Mouse (Mus musculus): ENCODE measurements at regions not wholly inside any gene's neighbourhood (a gene's known extent, or its start where the extent isn't known, plus 50 kb on each side); places are given as distances from the start of the nearest gene placed in this dataset.

DNA sequence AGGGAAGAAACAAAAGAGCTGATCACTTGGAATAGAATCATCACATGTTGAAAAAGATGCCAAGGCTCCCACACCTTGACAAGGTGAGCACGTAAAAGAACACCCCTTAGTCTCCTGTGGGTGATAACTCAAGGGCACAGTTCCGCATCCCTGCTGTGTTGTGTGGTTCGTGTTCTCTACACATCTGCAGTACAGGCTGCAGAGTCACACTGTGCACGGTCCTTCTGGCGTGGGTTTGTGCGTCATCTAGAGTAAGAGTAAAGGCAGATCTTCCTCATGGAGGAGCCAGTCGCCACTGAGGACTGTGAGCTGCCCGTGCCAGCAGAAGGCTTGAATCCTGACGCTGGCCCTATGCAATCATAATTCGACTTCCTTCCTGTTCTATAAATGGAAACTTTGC is 229.7 kb upstream of the Zfp637 start:
- Histone ChIP-seq H3K9ac (ENCODE audit: low read depth, low read length) (no peak overlapping the region), H3K4me1 (replicated peaks; ENCODE audit: control insufficient read depth, insufficient read depth, low read length) (no peaks in the 10 kb centered on the region), H3K36me3 (ENCODE audit: control insufficient read depth, insufficient read depth) (no peaks in the 10 kb centered on the region), H3K4me3 (ENCODE audit: low read depth, low read length) (no peak overlapping the region), H3K27me3 (replicated peaks; ENCODE audit: control insufficient read depth, insufficient read depth, low read length) (no peaks in the 10 kb centered on the region), H3K9me3 (ENCODE audit: control insufficient read depth) (no peaks in the 10 kb centered on the region), H3K27ac (ENCODE audit: low read depth, low read length) (no peak overlapping the region), H3K4me2 (replicated peaks; ENCODE audit: low read depth) (no peak overlapping the region)
- no peak for TF ChIP-seq CTCF (IDR thresholded peaks at IDR 0.05; ENCODE audit: low read depth)
- 83% methylated on average over 10 of the region's 10 CpGs for whole genome bisulfite sequencing
- ATAC-seq, result no peak

DNA sequence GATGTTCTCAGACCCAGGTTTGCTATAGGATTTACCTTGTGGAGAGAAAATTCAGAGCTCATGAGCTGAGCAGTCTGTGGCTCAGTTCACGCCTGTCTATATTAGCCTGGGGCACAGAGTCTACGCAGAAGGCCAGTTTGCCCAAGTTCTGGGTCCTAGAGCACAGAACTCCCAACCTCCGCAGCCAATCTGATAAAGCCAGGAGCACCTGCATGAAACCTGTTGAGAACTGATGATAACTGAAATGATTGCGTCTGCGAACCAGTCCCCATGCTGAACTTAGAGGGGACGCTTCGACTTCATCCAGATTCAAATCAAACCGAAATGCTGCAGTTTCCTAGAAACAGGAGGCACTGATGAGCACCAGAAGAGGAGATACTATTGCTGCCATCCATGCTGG is 229.0 kb upstream of the Zfp637 start:
- Histone ChIP-seq H3K36me3 (ENCODE audit: control insufficient read depth, insufficient read depth) (no peaks in the 10 kb centered on the region), H3K27ac (ENCODE audit: low read depth, low read length) (no peak overlapping the region), H3K4me1 (replicated peaks; ENCODE audit: control insufficient read depth, insufficient read depth, low read length) (no peaks in the 10 kb centered on the region), H3K27me3 (replicated peaks; ENCODE audit: control insufficient read depth, insufficient read depth, low read length) (no peaks in the 10 kb centered on the region), H3K4me3 (ENCODE audit: low read depth, low read length) (no peak overlapping the region), H3K9me3 (ENCODE audit: control insufficient read depth) (no peaks in the 10 kb centered on the region), H3K4me2 (replicated peaks; ENCODE audit: low read depth) (peak overlapping the region; percentile 37; the same call in 1 of the 2 replicates), H3K9ac (ENCODE audit: low read depth, low read length) (no peak overlapping the region)
- WGBS, result 81% methylated on average over 8 of the region's 8 CpGs
- no peak for TF ChIP-seq CTCF (IDR thresholded peaks at IDR 0.05; ENCODE audit: low read depth)
- ATAC-seq, result no peak

DNA sequence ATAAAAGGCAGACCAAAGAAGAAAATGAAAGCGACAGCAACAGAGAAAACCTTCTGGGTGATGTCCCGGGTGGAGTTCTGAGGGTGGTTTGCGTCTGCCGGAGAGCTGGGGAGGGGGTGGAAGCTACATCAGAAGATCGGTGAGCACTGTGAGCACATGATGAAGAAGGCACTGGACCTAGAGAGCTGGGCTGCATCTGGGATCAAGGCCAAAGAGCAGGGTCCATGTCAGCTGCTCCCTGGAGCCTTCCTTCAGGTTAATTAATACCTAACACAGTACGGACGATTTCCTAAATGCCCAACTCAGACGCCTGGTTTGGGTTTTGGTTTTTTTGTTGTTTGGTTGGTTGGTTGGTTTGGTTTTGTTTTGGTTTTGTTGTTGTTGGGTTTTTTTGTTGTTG is 228.6 kb upstream of the Zfp637 start:
- no peak for TF ChIP-seq CTCF (IDR thresholded peaks at IDR 0.05; ENCODE audit: low read depth)
- 48% methylated on average over 8 of the region's 8 CpGs for WGBS
- no peaks in the 10 kb centered on the region for H3K27me3 ChIP-seq (replicated peaks; ENCODE audit: control insufficient read depth, insufficient read depth, low read length)
- ATAC-seq, result no peak
- no peaks in the 10 kb centered on the region for H3K4me1 ChIP-seq (replicated peaks; ENCODE audit: control insufficient read depth, insufficient read depth, low read length)
- H3K36me3 ChIP-seq (ENCODE audit: control insufficient read depth, insufficient read depth), result no peaks in the 10 kb centered on the region
- no peak overlapping the region for H3K4me3 ChIP-seq (ENCODE audit: low read depth, low read length)
- no peak overlapping the region for H3K27ac ChIP-seq (ENCODE audit: low read depth, low read length)
- no peaks in the 10 kb centered on the region for H3K9me3 ChIP-seq (ENCODE audit: control insufficient read depth)
- peak overlapping the region; percentile 37; the same call in 1 of the 2 replicates for H3K4me2 ChIP-seq (replicated peaks; ENCODE audit: low read depth)
- no peak overlapping the region for H3K9ac ChIP-seq (ENCODE audit: low read depth, low read length)

DNA sequence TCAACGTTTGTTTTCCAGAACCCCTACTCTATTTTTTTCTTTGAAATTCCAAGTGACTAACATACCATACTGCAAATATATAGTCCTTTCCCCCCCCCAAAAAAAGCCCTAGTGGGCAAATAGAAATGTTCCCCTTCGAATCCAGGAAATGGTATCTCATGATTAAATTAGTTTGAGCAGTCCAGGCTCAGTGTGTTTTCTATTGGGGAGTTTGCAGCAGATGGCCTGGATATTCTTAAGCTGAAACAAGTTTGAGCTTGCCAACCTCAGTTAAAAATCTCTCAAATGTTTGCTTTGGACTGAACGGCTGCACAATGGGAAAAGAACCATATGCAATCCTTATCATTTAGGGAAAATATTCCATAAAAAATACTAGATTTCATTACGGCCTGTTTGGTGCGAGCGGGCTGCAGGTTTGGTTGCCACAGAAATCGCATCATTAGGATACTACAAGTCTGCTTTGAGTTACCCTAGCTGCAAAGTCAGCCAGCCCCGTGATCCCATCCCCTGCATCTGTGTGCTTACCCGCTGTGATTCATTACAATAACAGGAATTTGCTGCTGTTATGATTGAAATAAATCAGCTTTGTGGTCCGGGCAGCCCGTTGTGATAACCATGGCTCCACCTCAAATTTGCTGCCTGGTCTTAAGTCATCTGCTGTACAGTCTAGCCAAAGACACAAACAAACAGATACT is 227.2 kb upstream of the Zfp637 start:
- Histone ChIP-seq H3K9me3 (ENCODE audit: control insufficient read depth) (no peaks in the 10 kb centered on the region), H3K4me2 (replicated peaks; ENCODE audit: low read depth) (no peak overlapping the region), H3K9ac (ENCODE audit: low read depth, low read length) (no peak overlapping the region), H3K36me3 (ENCODE audit: control insufficient read depth, insufficient read depth) (no peaks in the 10 kb centered on the region), H3K27me3 (replicated peaks; ENCODE audit: control insufficient read depth, insufficient read depth, low read length) (no peaks in the 10 kb centered on the region), H3K4me3 (ENCODE audit: low read depth, low read length) (no peak overlapping the region), H3K27ac (ENCODE audit: low read depth, low read length) (no peak overlapping the region), H3K4me1 (replicated peaks; ENCODE audit: control insufficient read depth, insufficient read depth, low read length) (no peaks in the 10 kb centered on the region)
- ATAC-seq, result no peak
- no peak for TF ChIP-seq CTCF (IDR thresholded peaks at IDR 0.05; ENCODE audit: low read depth)
- WGBS, result 58% methylated on average over 11 of the region's 11 CpGs

DNA sequence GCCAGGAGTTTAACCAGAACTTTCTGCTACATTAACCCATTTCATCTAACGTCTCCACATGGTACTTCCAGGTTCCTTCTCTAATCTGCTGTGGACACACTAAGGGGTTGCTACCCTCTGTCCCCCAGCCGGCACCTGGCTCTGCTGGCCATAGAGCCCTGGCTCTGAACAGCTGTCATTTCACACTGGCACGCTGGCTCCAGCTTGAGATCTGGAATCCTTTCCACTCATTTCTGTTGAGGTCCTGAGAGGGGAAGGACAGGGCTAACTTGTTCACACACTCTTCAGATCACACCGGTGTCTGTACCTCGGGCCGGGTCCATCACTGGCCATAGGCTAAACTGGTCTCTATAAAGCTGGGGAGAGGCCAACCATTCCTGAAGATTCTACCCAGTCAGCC is 226.6 kb upstream of the Zfp637 start:
- no peak for ATAC-seq
- 72% methylated on average over 6 of the region's 6 CpGs for WGBS
- Histone ChIP-seq H3K27ac (ENCODE audit: low read depth, low read length) (no peak overlapping the region), H3K9me3 (ENCODE audit: control insufficient read depth) (no peaks in the 10 kb centered on the region), H3K36me3 (ENCODE audit: control insufficient read depth, insufficient read depth) (no peaks in the 10 kb centered on the region), H3K4me3 (ENCODE audit: low read depth, low read length) (no peak overlapping the region), H3K27me3 (replicated peaks; ENCODE audit: control insufficient read depth, insufficient read depth, low read length) (no peaks in the 10 kb centered on the region), H3K4me2 (replicated peaks; ENCODE audit: low read depth) (no peak overlapping the region), H3K9ac (ENCODE audit: low read depth, low read length) (no peak overlapping the region), H3K4me1 (replicated peaks; ENCODE audit: control insufficient read depth, insufficient read depth, low read length) (no peaks in the 10 kb centered on the region)
- no peak for TF ChIP-seq CTCF (IDR thresholded peaks at IDR 0.05; ENCODE audit: low read depth)

DNA sequence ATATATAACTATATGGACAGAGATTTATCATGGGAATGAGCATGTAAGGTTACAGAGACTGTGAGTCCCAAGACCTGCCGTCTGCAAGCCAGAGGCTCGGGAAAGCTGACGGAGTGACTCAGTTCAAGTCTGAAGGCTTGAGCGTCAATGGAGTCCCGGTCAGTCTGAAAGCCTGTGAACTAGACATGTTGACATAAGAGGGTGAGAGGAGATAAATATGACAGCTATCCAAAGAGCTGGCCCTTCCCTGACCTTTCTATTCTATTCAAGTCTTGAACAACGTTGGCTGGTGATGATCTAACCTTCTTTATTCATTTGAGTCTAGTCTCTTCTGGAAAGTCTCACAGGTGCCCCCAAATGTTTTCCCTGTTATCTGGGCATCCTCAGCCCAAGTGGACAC is 223.8 kb upstream of the Zfp637 start:
- no peak for TF ChIP-seq CTCF (IDR thresholded peaks at IDR 0.05; ENCODE audit: low read depth)
- Histone ChIP-seq H3K36me3 (ENCODE audit: control insufficient read depth, insufficient read depth) (no peaks in the 10 kb centered on the region), H3K9me3 (ENCODE audit: control insufficient read depth) (no peaks in the 10 kb centered on the region), H3K27ac (ENCODE audit: low read depth, low read length) (no peak overlapping the region), H3K9ac (ENCODE audit: low read depth, low read length) (no peak overlapping the region), H3K27me3 (replicated peaks; ENCODE audit: control insufficient read depth, insufficient read depth, low read length) (no peaks in the 10 kb centered on the region), H3K4me3 (ENCODE audit: low read depth, low read length) (no peak overlapping the region), H3K4me1 (replicated peaks; ENCODE audit: control insufficient read depth, insufficient read depth, low read length) (no peaks in the 10 kb centered on the region), H3K4me2 (replicated peaks; ENCODE audit: low read depth) (no peak overlapping the region)
- WGBS, result 50% methylated on average over 6 of the region's 6 CpGs
- no peak for ATAC-seq

DNA sequence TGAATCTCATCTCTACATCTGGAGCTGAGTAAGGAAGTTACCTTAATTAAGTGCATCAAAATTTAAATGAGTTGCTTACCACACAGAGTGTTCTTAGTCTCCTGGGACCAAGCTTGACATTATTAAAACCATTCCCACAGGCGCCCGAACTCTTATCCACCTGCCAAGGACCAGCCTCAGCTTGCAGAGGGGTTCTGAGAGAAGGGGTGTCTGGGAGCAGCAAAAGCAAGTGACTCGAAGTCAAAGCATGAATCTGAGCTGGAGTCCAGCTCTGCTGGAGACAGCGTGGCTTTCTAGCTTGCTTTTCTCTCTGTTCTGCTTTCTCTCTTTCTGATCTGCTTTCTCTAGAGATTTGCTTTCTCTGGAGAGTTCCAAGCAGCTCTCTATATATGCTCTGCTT is 223.0 kb upstream of the Zfp637 start:
- Histone ChIP-seq H3K9ac (ENCODE audit: low read depth, low read length) (no peak overlapping the region), H3K4me1 (replicated peaks; ENCODE audit: control insufficient read depth, insufficient read depth, low read length) (no peaks in the 10 kb centered on the region), H3K27me3 (replicated peaks; ENCODE audit: control insufficient read depth, insufficient read depth, low read length) (no peaks in the 10 kb centered on the region), H3K4me2 (replicated peaks; ENCODE audit: low read depth) (no peak overlapping the region), H3K36me3 (ENCODE audit: control insufficient read depth, insufficient read depth) (no peaks in the 10 kb centered on the region), H3K27ac (ENCODE audit: low read depth, low read length) (no peak overlapping the region), H3K4me3 (ENCODE audit: low read depth, low read length) (no peak overlapping the region), H3K9me3 (ENCODE audit: control insufficient read depth) (no peaks in the 10 kb centered on the region)
- TF ChIP-seq CTCF (IDR thresholded peaks at IDR 0.05; ENCODE audit: low read depth), result no peak
- 83% methylated on average over 4 of the region's 4 CpGs for WGBS
- no peak for ATAC-seq
